Mouse (Mus musculus) MEL-GATA-1-ER (cell line): ENCODE data around the gene Polr3h.

Experiments
- DNase-seq: peaks from one replicate; pipeline ENCODE4 v3.0.0-alpha.2; 2012; ENCODE audit warnings: low read depth; ENCODE audit errors: extremely low read depth

Gene Polr3h

DNA sequence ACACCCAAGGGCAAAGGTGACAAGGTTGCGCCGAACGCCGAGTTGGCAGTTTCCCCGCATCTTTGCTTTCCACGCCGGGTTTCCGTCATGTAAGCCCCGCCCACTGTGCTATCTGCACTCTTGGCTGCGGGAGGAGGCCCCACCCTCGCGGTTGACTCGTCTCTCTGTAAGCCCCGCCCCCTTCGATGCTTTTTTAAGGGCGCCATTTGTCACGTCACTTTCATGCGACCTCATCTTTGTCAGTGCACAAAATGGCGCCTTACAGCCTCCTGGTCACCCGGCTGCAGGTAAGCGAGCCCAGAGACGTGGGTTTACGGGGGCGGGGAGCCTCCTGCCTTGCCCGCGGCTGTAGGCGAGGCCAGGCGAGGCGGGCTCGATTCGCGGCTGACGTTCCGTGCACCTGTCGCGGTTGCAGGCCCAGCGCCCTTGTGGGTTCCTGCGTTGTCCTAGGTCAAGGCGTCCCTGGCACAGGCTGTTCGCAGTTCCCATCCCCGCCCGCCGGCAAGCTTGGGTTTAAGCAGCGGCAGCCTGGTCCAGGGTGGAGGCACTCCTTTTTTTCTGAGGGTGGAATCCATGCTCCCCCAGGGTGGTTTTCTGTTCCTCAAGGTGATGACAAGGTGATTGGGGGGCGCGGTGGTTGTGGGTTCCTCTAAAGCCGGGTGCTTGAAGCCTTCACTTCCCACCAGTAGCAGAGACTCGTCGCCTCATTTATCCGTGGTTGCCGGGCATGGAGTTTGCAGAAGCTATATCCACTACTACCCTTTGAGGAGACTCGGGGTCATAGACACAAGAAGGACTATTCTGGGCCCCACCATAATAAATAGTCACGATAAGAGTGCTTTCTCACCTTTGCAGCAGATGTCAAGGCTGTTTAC lies 53.5 kb downstream of the Polr3h start, which contains the start of gene Aco2:
Gene Aco2 (plus strand): TSS at position 48 of the 875 bp plus-strand sequence.
- peak; percentile 92 for DNase-seq

GRCm38 (mm10) chr15:81871604-81872261 lies 54.3 kb downstream of the Polr3h start, which contains the start of gene Phf5a:
Gene Phf5a, minus strand, starts transcription at chr15:81871911.
- peak; percentile 95 for DNase-seq

DNA sequence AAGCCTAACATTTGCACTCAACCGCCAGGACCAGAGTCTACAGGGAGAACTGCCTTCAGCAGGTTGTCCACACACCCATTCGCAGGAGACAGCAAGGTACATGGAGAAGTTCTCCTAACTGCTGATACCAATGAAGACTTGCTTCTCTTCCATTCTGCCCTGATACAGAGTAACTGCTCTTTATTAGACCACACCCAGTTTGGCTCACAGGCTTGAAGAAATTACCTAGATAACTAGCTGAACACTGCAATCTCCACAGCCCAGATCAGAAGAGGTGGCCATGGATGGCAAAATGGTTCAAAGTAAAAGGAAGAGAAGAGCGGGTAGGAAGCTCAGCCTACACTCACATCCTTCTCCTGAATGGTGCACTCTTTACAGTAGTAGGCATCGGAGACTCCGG lies 56.1 kb downstream of the Polr3h start:
- no peak for DNase-seq

DNA sequence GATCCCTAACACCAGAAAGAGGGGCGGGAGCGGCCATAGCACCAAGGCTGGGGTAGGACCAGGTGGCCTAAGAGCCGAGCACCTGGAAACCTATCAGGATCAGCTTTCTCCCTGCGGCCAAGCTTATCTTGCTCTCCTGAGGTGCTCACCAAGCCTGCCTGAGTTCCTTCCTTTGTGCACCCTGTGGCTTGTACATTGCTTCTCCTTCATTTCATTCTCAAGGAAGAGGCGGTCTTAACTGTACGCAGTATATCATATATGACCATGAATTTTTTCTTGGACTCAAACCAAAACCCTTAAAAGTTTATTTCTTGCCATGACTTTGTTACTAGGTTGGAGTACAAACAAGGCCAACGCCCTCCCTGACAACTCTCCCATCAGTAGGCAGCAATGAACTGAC lies 61.8 kb downstream of the Polr3h start:
- DNase-seq, result peak; percentile 52

- DNase-seq, result no peak
These were observed 65.4 kb downstream of the Polr3h start for GRCm38 (mm10) chr15:81860471-81861135.

DNA sequence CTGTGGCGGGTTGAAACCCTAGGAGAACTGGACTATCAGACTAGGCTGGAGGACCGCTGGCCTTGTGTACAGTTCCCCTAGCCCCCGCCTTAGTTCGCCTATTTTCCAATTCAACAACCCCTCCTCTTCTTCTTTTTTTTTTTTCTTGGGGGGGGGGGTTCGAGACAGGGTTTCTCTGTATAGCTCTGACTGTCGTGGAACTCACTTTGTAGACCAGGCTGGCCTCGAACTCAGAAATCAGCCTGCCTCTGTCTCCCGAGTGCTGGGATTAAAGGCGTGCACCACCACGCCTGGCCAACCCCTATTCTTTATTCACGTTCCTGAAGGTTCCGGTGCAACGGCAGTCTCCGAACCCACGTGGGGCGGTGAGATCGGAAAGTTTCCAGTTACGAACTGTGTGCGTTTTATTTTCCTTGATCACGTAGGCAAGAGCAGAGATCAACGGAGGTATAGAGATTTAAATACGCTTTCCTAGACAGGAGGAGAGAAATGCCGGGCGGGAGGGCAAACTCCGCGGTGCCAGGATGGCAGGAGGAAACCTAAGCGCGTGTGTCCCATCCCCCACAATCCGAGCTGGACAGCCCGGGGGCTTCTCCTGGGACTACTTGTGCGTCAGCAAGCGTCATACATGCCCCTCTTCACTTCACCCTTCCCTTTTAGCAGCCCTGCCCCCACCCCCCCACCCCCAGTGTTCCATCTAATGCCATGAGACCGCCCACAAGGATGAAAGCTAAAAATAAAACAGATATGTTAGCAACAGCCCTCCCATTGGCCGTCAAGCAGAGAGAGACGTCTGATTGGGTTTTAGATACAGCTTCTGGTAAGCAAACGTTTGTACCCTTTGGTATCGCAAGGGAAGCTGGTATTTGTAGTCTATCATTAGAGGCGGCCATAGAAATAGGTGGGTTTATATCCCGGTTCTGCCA lies 66.4 kb downstream of the Polr3h start:
- DNase-seq, result peak; percentile 99

- DNase-seq, result no peak
These were observed 67.3 kb downstream of the Polr3h start, which contains the start of gene Tob2 for GRCm38 (mm10) chr15:81858517-81859329. Gene Tob2, minus strand, starts transcription at chr15:81858796.

DNA sequence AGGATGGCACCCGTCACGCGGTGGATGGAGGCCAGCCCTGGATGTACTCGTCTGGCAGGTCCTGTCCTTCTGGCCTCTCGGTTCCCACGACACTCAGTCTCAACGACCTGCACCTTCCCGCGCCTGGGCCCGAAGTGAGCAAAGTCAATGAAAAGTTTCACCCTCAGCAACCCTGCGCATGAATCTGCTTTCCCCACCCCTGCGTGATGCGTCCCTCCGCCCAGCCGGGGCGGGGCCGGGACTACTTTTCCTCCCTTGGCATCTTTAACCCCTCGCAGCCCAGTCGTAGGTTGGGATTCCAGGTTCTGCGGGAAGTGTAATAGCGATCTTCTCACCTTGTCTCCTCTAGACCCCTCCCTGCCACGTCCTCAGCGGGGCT lies 67.9 kb downstream of the Polr3h start:
- DNase-seq, result peak; percentile 77

- no peak for DNase-seq
These were observed 68.3 kb downstream of the Polr3h start for GRCm38 (mm10) chr15:81857724-81858116.

DNA sequence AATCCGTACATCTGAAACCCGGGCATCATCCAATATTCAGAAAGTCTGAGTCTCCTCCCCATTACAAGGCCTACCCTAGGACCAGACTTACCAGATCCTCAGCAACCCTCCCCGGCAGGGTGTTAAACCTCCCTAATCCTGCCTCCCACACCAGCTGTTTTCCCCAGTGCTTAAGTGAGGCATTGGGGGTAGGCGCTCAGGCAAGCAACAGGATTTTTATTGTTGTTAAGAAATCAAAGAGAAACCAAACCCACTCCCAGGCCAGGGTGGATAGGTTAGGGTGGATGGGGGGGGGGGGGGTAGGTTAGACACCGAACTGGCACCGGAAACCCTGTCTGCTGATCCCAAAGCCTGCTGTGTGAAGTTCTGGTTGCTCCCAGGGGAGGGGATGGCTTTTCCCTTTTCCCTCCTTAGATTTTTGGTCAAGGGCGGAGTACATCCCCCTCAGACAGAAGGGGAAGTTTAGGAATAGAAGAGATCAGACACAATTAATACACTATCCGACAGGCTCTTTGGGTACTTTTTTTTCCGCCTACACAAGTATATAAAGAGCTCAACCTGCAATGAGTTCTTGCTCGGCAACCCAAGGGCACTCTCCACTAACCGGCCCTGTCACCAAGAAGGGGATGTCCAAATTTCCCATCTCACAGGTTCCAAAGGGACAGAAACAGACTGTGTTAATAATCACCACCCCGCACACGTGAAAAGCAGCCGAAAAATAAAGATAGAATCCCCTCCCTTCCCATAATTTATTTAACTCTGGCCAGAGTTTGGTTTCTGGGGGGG lies 68.9 kb downstream of the Polr3h start:
- DNase-seq, result no peak

DNA sequence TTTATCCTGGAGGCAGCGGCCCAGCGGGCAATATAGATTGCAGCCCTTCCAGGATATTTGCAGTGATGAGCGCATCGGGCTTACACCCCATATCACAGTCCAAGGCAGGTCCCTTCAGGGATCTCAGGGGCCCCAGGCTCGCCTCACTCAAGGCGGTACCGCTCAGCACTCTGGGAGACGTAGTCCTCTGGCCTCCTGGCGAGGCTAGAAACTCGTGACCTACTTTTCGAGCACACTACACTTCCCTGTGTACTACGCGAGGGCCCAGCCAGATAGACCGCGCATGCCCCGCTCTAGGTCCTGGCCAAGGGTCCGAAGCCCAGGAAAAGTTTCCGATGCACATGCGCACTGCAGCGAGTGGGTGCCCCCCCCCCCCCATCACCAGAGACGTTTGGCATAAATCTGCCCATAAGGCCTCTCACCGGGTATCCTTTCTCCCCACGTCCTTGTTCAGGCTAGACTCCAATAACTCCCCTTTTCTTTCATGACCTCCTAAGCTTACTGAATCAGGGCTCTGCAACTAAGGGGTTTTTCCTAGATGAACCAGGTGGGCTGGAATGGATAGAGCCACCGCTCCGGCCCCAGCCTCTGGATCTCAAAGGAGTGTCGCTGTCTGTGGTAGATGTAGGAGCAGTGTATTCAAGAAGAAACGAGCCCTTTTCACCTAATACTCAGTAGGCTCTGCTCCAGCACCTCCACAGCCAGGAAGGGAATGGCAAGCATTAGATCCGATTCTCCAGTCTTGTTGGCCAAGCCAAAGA lies 69.8 kb downstream of the Polr3h start:
- peak; percentile 91 for DNase-seq

- DNase-seq, result no peak
These were observed 73.0 kb downstream of the Polr3h start for GRCm38 (mm10) chr15:81853081-81853480.

DNA sequence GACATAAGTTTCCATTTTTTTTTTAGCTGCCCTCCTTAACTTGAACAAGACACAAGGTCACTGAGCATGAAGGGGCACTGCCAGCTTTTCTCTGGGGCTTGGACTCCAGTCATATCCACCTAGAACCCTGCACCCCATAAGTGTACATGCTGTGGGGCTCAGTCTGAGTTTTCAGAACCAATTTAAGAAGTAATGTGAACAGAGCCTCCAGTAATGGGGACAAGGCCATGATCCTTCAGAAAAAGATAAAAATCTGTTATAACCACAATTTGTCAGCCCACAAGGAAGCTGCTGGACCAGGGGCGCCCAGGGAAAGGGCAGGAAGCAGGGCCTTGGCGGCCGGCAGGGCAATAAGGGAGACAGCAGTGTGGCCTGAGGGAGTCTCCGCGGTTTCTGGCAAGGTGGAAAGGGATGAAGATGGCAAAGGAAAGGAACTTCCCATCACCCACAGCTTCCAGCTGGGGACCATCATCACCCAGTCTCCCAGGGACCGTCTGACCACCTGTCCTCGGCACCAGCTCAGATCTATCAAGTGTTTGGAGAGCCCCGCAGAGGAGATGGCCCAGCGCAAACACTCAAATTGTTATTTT lies 73.5 kb downstream of the Polr3h start:
- no peak for DNase-seq

- no peak for DNase-seq
These were observed 74.7 kb downstream of the Polr3h start for GRCm38 (mm10) chr15:81851375-81851774.

DNA sequence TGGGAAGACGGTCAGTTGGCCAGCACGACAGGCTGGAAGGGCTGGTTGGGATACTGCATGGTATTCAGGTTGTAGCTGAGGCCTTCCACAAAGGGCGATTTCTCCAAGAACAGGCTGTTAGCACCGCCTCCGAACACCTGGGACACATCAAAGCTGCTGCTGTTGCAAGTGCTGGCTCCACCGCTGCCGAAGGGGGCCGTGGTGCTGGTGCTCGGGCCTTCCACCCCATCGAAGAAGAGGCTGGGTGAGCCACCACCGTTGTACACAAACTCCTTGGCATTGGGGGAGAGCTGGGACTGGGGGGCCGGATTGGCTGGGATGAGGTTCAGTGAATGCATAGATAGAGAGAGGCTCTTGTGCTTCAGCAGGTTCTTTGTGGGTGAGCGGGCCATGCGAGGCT lies 75.3 kb downstream of the Polr3h start:
- DNase-seq, result no peak

- no peak for DNase-seq
These were observed 76.9 kb downstream of the Polr3h start for GRCm38 (mm10) chr15:81849104-81849503.

GRCm38 (mm10) chr15:81848301-81848700 lies 77.7 kb downstream of the Polr3h start:
- no peak for DNase-seq

GRCm38 (mm10) chr15:81847861-81848260 lies 78.2 kb downstream of the Polr3h start:
- no peak for DNase-seq
